Mouse (Mus musculus) midbrain, postnatal 0 days (tissue): ENCODE measurements around the gene Lelp1. TPM values are rescaled to one million over a fixed set of nuclear protein-coding genes. Genes with fewer than 3 reads are reported as not detected.

Source experiments
- ATAC-seq: fragments of 200-750 bp; cut with Nextera tagmentation; 2 replicates; pipeline ENCODE4 v1.8.0; 2017; ENCODE audit warnings: moderate number of reproducible peaks, mild to moderate bottlenecking, moderate TSS enrichment, moderate library complexity; ENCODE audit not compliant: low FRiP score
- DNase-seq: peaks from one replicate; pipeline ENCODE4 v3.0.0-alpha.2; 2015; ENCODE audit warnings: low spot score
- H3K27ac ChIP-seq: fragments of 300-500 bp; sonication (generic); 2 replicates; pipeline ENCODE4 v1.5.1; 2014; ENCODE audit warnings: low read depth, mild to moderate bottlenecking, low read length, mixed read lengths
- H3K27me3 ChIP-seq: fragments of 300-500 bp; sonication (generic); 2 replicates; pipeline ENCODE4 v1.6.1; 2014; ENCODE audit warnings: low read length, control low read depth, mixed read lengths; ENCODE audit not compliant: insufficient read depth
- H3K36me3 ChIP-seq: fragments of 300-500 bp; sonication (generic); 2 replicates; pipeline ENCODE4 v1.6.1; 2014; ENCODE audit warnings: low read length, control low read depth, mixed read lengths; ENCODE audit not compliant: insufficient read depth
- H3K4me1 ChIP-seq: fragments of 300-500 bp; sonication (generic); 2 replicates; pipeline ENCODE4 v1.6.1; 2014; ENCODE audit warnings: mild to moderate bottlenecking, control low read depth, antibody characterized with exemption, low read length, mixed read lengths; ENCODE audit not compliant: insufficient read depth
- H3K4me2 ChIP-seq: fragments of 300-500 bp; sonication (generic); 2 replicates; pipeline ENCODE4 v1.6.1; 2014; ENCODE audit warnings: low read depth, mild to moderate bottlenecking, low read length, mixed read lengths; ENCODE audit not compliant: poor library complexity, severe bottlenecking
- H3K4me3 ChIP-seq: fragments of 300-500 bp; sonication (generic); 2 replicates; pipeline ENCODE4 v1.5.1; 2014; ENCODE audit warnings: low read depth, mild to moderate bottlenecking, low read length, moderate library complexity
- H3K9ac ChIP-seq: fragments of 300-500 bp; sonication (generic); replicated peaks from 2 replicates; pipeline ENCODE4 v1.6.1; 2014; ENCODE audit warnings: mild to moderate bottlenecking, low read length, moderate library complexity, mixed read lengths; ENCODE audit not compliant: poor library complexity, severe bottlenecking
- H3K9me3 ChIP-seq: fragments of 300-500 bp; sonication (generic); 2 replicates; pipeline ENCODE4 v1.6.1; 2016; ENCODE audit warnings: low read length, control low read depth
- CTCF ChIP-seq: IDR thresholded peaks from 2 replicates; pipeline ENCODE4 v1.5.1; 2016; ENCODE audit warnings: antibody characterized with exemption, mild to moderate bottlenecking
- WGBS: fragments of 180-500 bp; shearing (Covaris S2); extraction: QIAGEN DNeasy Blood & Tissue Kit; methylation state at CpG from one replicate; pipeline ENCODE4 v1.1.7; 2014; 5-methylcytosine and 5-hydroxymethylcytosine counted together
- polyA plus RNA-seq: library from polyadenylated mRNA; unstranded; fragments of >200 nt; fragmentation: Nextera tagmentation; extraction: Ambion mirVana; gene quantifications from 2 replicates; pipeline ENCODE4 v1.2.1, GENCODE M21; 2015
- total RNA-seq: library from RNA; depleted of rRNA; stranded (reverse); fragments of >200 nt; gene quantifications from 2 replicates; pipeline ENCODE4 v1.2.3, GENCODE M21; 2014; rRNA removed

Lelp1 gene
- total and polyA plus RNA-seq, 2 experiments from 2014 or later, result not detected

DNA sequence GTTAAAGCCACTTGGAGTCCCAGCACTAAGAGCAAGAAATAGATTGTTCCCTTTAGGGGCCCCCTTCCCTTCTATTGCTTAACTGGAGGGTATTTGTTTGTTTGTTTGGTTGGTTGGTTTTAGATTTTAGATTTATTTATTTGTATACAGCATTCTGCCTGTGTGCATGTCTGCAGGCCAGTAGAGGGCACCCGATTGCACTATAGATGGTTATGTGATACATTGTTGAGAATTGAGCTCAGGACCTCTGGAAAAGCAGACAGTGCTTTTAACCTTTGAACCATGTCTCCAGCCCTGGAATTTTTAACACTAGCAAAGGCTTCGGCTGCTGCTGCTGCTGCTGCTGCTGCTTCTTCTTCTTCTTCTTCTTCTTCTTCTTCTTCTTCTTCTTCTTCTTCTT is 4.9 kb upstream of the Lelp1 start:
- Histone ChIP-seq H3K4me1 (no peaks in the 10 kb centered on the region), H3K4me2 (no peak overlapping the region), H3K36me3 (no peaks in the 10 kb centered on the region), H3K9me3 (no peaks in the 10 kb centered on the region), H3K9ac (no peak overlapping the region), H3K4me3 (no peak overlapping the region), H3K27me3 (no peaks in the 10 kb centered on the region), H3K27ac (no peak overlapping the region)
- peak; percentile 57 for TF ChIP-seq CTCF
- WGBS, result 63% methylated on average over 2 of the region's 2 CpGs
- ATAC-seq (no peak), DNase-seq (peak; percentile 20)

DNA sequence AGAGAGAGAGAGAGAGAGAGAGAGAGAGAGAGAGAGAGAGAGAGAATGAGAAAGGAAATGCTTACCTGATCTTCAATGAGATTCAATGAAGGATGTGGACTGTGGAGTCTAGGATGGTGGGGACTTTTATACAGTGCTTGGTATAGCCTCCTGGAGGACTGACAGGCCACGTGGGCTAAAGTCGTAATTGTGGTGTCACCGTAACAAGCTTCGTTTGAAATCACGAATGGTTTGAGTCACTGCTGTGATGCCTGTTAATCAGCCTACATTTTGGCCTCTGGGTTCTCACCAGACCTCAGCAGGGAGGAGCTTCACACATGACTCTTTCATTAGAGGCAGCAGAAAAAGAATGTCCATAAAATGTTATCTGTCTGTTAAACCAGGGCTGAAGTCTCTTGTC is 18.7 kb downstream of the Lelp1 start, which contains the start of gene Prr9:
Gene Prr9, minus strand, starts transcription at position 101 of the 400 bp plus-strand sequence.
- TF ChIP-seq CTCF, result no peak
- H3K9me3 ChIP-seq, result no peaks in the 10 kb centered on the region
- no peaks in the 10 kb centered on the region for H3K27me3 ChIP-seq
- DNase-seq, result no peak
- no peak within 1 kb of the TSS for H3K27ac ChIP-seq
- no peak within 1 kb of the TSS for H3K4me2 ChIP-seq
- no peaks in the 10 kb centered on the region for H3K36me3 ChIP-seq
- no peak for ATAC-seq
- 78% methylated on average over 5 of the region's 5 CpGs for WGBS
- no peak within 1 kb of the TSS for H3K9ac ChIP-seq
- no peak within 1 kb of the TSS for H3K4me3 ChIP-seq
- no peaks in the 10 kb centered on the region for H3K4me1 ChIP-seq

DNA sequence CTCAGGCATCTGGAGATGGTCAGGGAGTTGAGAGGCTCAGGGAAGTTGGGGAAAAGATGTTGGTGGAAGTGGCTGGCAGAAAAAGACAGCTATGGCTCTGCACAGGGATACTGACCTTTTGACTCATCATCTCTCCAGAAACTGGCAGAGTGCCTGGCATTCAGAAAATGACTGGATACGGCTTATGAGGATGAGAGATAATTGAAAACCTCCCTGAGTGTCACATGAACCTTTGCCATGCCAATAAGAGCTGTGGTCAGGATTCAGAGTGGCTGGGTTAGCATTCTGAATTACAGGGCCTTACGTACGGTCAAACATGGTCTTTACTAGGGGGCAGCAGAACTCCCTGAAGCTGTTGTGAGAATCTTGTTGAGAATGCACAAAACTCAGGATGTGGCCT is 21.6 kb downstream of the Lelp1 start:
- no peaks in the 10 kb centered on the region for H3K27me3 ChIP-seq
- no peaks in the 10 kb centered on the region for H3K9me3 ChIP-seq
- no peak overlapping the region for H3K4me2 ChIP-seq
- no peak overlapping the region for H3K27ac ChIP-seq
- H3K4me3 ChIP-seq, result no peak overlapping the region
- no peak overlapping the region for H3K9ac ChIP-seq
- H3K4me1 ChIP-seq, result no peaks in the 10 kb centered on the region
- TF ChIP-seq CTCF, result no peak
- ATAC-seq, result no peak
- no peak for DNase-seq
- 88% methylated on average over 3 of the region's 3 CpGs for WGBS
- no peaks in the 10 kb centered on the region for H3K36me3 ChIP-seq

DNA sequence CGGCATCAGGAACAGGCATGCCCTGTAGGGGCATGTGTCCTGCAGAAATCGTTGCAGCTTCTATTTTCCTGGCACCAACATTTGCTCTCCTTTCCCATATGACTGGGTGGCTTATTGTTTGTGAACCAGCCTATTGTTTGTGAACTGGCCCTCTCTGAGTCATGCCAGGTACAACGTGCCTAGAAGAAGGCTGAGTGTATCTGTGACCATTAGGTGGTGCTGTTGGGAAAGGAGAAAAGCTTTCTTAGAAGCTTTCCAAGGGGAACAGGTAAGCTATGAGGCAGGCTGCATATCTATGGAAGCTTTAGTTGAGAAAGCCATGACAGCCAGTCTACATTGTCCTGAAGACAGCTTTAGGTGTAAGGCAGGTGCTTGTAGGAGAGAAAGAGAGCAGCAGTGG is 24.6 kb downstream of the Lelp1 start:
- DNase-seq (peak; percentile 54), ATAC-seq (no peak)
- Histone ChIP-seq H3K27ac (no peak overlapping the region), H3K36me3 (no peaks in the 10 kb centered on the region), H3K4me2 (no peak overlapping the region), H3K9ac (no peak overlapping the region), H3K4me1 (no peaks in the 10 kb centered on the region), H3K27me3 (no peaks in the 10 kb centered on the region), H3K9me3 (no peaks in the 10 kb centered on the region), H3K4me3 (no peak overlapping the region)
- peak; percentile 69 for TF ChIP-seq CTCF
- 39% methylated on average over 3 of the region's 3 CpGs for WGBS

DNA sequence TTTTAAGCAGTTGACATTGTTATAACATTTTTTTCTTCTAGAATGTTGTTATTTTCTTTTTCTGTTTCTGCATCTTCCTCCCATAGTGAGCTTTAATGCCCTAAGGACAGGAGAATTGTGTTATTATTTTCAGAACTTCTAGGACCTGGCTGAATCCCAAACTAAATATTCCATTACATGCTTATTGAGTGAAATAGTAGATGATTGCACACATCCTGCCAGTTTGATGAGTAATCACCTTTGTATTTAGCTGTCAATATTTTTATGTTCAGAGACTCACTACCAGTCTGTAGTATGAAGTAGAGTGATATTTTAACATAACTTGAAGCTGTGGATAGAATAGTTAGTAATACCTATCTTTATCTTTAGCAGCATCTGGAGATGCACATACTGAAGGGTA is 31.0 kb downstream of the Lelp1 start:
- DNase-seq (no peak), ATAC-seq (no peak)
- no peaks in the 10 kb centered on the region for H3K4me1 ChIP-seq

DNA sequence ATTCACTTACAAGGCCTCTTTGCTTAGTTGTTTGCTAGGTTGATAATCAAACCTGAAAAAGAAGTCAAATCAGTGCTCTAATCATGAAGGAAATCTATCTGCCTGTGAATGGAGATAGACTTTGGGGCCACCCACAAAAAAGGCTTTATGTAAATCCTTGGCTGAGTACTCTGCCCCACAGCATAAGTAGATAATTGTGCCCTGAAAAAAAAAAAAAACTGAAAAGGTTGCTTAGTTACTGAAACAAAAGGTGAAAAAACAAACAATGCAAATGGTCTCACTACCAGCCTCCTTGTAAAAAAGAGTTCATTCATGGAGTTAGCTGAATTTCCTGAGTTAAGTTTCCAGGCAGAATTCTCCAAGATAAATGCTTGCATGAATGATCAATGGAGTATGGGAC is 31.8 kb downstream of the Lelp1 start:
- Histone ChIP-seq H3K27ac (no peak overlapping the region), H3K36me3 (no peaks in the 10 kb centered on the region), H3K27me3 (no peaks in the 10 kb centered on the region), H3K4me3 (no peak overlapping the region), H3K9ac (no peak overlapping the region), H3K9me3 (no peaks in the 10 kb centered on the region), H3K4me2 (no peak overlapping the region), H3K4me1 (no peaks in the 10 kb centered on the region)
- DNase-seq (peak; percentile 1), ATAC-seq (no peak)
- TF ChIP-seq CTCF, result no peak

More for the DNA sequence above, 31.0 kb downstream of the Lelp1 start:
- Histone ChIP-seq H3K27me3 (no peaks in the 10 kb centered on the region), H3K36me3 (no peaks in the 10 kb centered on the region), H3K4me2 (no peak overlapping the region), H3K9me3 (no peaks in the 10 kb centered on the region), H3K4me3 (no peak overlapping the region), H3K9ac (no peak overlapping the region), H3K27ac (no peak overlapping the region)
- TF ChIP-seq CTCF, result no peak

DNA sequence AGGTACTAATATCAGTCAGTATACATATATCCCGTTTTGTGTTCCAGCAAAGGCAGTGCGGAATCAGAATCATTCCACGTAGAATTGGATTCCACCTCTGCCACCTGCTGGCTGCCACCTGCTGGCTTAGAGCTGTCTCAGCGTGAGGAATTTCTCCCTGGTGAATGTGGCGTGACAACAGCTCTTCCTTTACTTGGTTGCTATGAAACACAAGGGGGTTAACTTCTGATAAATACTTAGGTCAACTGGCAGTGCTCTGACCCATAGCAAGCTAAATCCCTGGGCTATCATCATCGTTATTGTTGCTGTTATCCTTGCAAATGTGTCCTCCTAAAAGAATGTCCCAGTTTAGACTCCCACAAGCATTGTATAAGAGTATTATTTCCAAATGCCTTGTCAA is 36.0 kb downstream of the Lelp1 start:
- Histone ChIP-seq H3K9ac (no peak overlapping the region), H3K4me2 (no peak overlapping the region), H3K9me3 (no peaks in the 10 kb centered on the region), H3K36me3 (no peaks in the 10 kb centered on the region), H3K27me3 (no peaks in the 10 kb centered on the region), H3K4me3 (no peak overlapping the region), H3K27ac (no peak overlapping the region), H3K4me1 (no peaks in the 10 kb centered on the region)
- 2% methylated on average over 6 of the region's 6 CpGs for WGBS
- DNase-seq (peak; percentile 45), ATAC-seq (peak; percentile 49; the same call in 1 of the 2 replicates)
- peak; percentile 79 for TF ChIP-seq CTCF

Other genes with a start within 250 kb of the Lelp1 start
- not detected in 2 replicates for gene Pglyrp3, start 128.2 kb downstream of the Lelp1 start, total RNA-seq
- gene Pglyrp3, start 128.2 kb downstream of the Lelp1 start, polyA plus RNA-seq, result not detected in 2 replicates
- gene Lor, start 59.6 kb downstream of the Lelp1 start, total RNA-seq, result 4.4 and 4.6 TPM in 2 replicates
- 11.3 and 13.2 TPM in 2 replicates for gene Lor, start 59.6 kb downstream of the Lelp1 start, polyA plus RNA-seq
- gene Prr9, start 18.8 kb downstream of the Lelp1 start, total RNA-seq, result 0.33 TPM in 1 of 2 replicates, not detected in the other
- gene Prr9, start 18.8 kb downstream of the Lelp1 start, polyA plus RNA-seq, result not detected in 2 replicates
- not detected in 2 replicates for gene Sprr2a1, start 73.1 kb upstream of the Lelp1 start, total RNA-seq
- gene Sprr2a1, start 73.1 kb upstream of the Lelp1 start, polyA plus RNA-seq, result not detected in 2 replicates
- gene Sprr2a2, start 73.2 kb upstream of the Lelp1 start, total RNA-seq, result 0.55 TPM in 1 of 2 replicates, not detected in the other
- not detected in 2 replicates for gene Sprr2a2, start 73.2 kb upstream of the Lelp1 start, polyA plus RNA-seq
- gene Sprr2a3, start 142.7 kb upstream of the Lelp1 start, total RNA-seq, result not detected in 2 replicates
- not detected in 2 replicates for gene Sprr2a3, start 142.7 kb upstream of the Lelp1 start, polyA plus RNA-seq
- gene Sprr2b, start 173.9 kb upstream of the Lelp1 start, total RNA-seq, result not detected in 2 replicates
- gene Sprr2b, start 173.9 kb upstream of the Lelp1 start, polyA plus RNA-seq, result not detected in 2 replicates
- not detected in 2 replicates for gene Sprr2d, start 196.4 kb upstream of the Lelp1 start, total RNA-seq
- not detected in 2 replicates for gene Sprr2d, start 196.4 kb upstream of the Lelp1 start, polyA plus RNA-seq
- not detected in 2 replicates for gene Sprr2e, start 209.4 kb upstream of the Lelp1 start, total RNA-seq
- not detected in 2 replicates for gene Sprr2e, start 209.4 kb upstream of the Lelp1 start, polyA plus RNA-seq
- gene Sprr2f, start 222.4 kb upstream of the Lelp1 start, total RNA-seq, result not detected in 2 replicates
- gene Sprr2f, start 222.4 kb upstream of the Lelp1 start, polyA plus RNA-seq, result not detected in 2 replicates
- gene Sprr2h, start 242.9 kb upstream of the Lelp1 start, total RNA-seq, result not detected in 2 replicates
- gene Sprr2h, start 242.9 kb upstream of the Lelp1 start, polyA plus RNA-seq, result not detected in 2 replicates